8 mouse cellular contexts compared by ENCODE assay signal in genomic region chr1:86472197-86472952, GRCm38 (mm10). TPM values are rescaled to one million over a fixed set of nuclear protein-coding genes. Genes with fewer than 3 reads are reported as not detected.
DNase-seq lines count a peak whose midpoint lies in the region; ATAC-seq and TF ChIP-seq lines count a peak whose summit lies in the region.

No protein-coding gene starts in this region.

- no peaks in the 10 kb centered on the region for H3K27me3 ChIP-seq in E14TG2a.4 (ENCODE audit: insufficient read depth, low read length)
- H3K27me3 ChIP-seq in embryonic facial prominence, embryonic 15.5 days, result no peaks in the 10 kb centered on the region
- H3K27me3 ChIP-seq in heart, embryonic 12.5 days (replicated peaks), result no peaks in the 10 kb centered on the region
- H3K27me3 ChIP-seq in kidney, embryonic 15.5 days, result no peaks in the 10 kb centered on the region

- H3K4me1 ChIP-seq in E14TG2a.4 (replicated peaks; ENCODE audit: low read depth, low read length), result peaks cover 71% of the 10 kb centered on the region
- H3K4me1 ChIP-seq in embryonic facial prominence, embryonic 15.5 days, result peaks cover 23% of the 10 kb centered on the region
- peaks cover 23% of the 10 kb centered on the region for H3K4me1 ChIP-seq in heart, embryonic 12.5 days (replicated peaks)
- H3K4me1 ChIP-seq in kidney, embryonic 15.5 days, result peaks cover 40% of the 10 kb centered on the region

- no peak for TF ChIP-seq CTCF in E14TG2a.4 (conservative IDR thresholded peaks at IDR 0.05; ENCODE audit: low read length)

- DNase-seq in adrenal gland, postnatal 25 days, result peak; percentile 78
- peak; percentile 85 for DNase-seq in lung, postnatal 14 days
- peak; percentile 59 for DNase-seq in retina, postnatal 1 day
- DNase-seq in layer of hippocampus, adult 9-11 months, result no peak

- no peaks in the 10 kb centered on the region for H3K36me3 ChIP-seq in E14TG2a.4 (ENCODE audit: insufficient read depth, low read length)
- no peaks in the 10 kb centered on the region for H3K36me3 ChIP-seq in embryonic facial prominence, embryonic 15.5 days
- no peaks in the 10 kb centered on the region for H3K36me3 ChIP-seq in heart, embryonic 12.5 days
- H3K36me3 ChIP-seq in kidney, embryonic 15.5 days, result no peaks in the 10 kb centered on the region

- peak overlapping the region; percentile 79 for H3K4me3 ChIP-seq in E14TG2a.4 (replicated peaks; ENCODE audit: low read length)
- peak overlapping the region; percentile 3 for H3K4me3 ChIP-seq in embryonic facial prominence, embryonic 15.5 days (replicated peaks)
- H3K4me3 ChIP-seq in heart, embryonic 12.5 days, result peak overlapping the region; percentile 21; the same call in 1 of the 2 replicates
- no peak overlapping the region for H3K4me3 ChIP-seq in kidney, embryonic 15.5 days (replicated peaks)

- no peaks in the 10 kb centered on the region for H3K9me3 ChIP-seq in E14TG2a.4 (ENCODE audit: low read length)
- H3K9me3 ChIP-seq in embryonic facial prominence, embryonic 15.5 days (replicated peaks), result no peaks in the 10 kb centered on the region
- no peaks in the 10 kb centered on the region for H3K9me3 ChIP-seq in heart, embryonic 12.5 days (replicated peaks)
- no peaks in the 10 kb centered on the region; the same call in 1 of the 2 replicates for H3K9me3 ChIP-seq in kidney, embryonic 15.5 days (replicated peaks)

- WGBS in embryonic facial prominence, embryonic 15.5 days, result 4% methylated on average over 31 of the region's 31 CpGs
- 5% methylated on average over 31 of the region's 31 CpGs for WGBS in heart, embryonic 12.5 days
- WGBS in kidney, embryonic 15.5 days, result 6% methylated on average over 31 of the region's 31 CpGs

- H3K27ac ChIP-seq in embryonic facial prominence, embryonic 15.5 days (replicated peaks), result peak overlapping the region; percentile 95
- peak overlapping the region; percentile 99 for H3K27ac ChIP-seq in heart, embryonic 12.5 days (ENCODE audit: poor library complexity, severe bottlenecking)
- H3K27ac ChIP-seq in kidney, embryonic 15.5 days, result peak overlapping the region; percentile 95

- 0 out of 2 replicates have a peak overlapping the region, but pooled peaks have one; percentile 18 for H3K9ac ChIP-seq in embryonic facial prominence, embryonic 15.5 days
- H3K9ac ChIP-seq in heart, embryonic 12.5 days, result peak overlapping the region; percentile 56
- H3K9ac ChIP-seq in kidney, embryonic 15.5 days, result peak overlapping the region; percentile 29

- ATAC-seq in embryonic facial prominence, embryonic 15.5 days (ENCODE audit: insufficient number of reproducible peaks, low FRiP score, low TSS enrichment, low read depth), result peak; percentile 84
- ATAC-seq in heart, embryonic 12.5 days (ENCODE audit: insufficient number of reproducible peaks, low FRiP score), result peak; percentile 85
- ATAC-seq in kidney, embryonic 15.5 days (replicated peaks; ENCODE audit: low FRiP score), result peak; percentile 86

- H3K4me2 ChIP-seq in embryonic facial prominence, embryonic 15.5 days (replicated peaks), result peak overlapping the region; percentile 47
- H3K4me2 ChIP-seq in heart, embryonic 12.5 days, result peak overlapping the region; percentile 59
- peak overlapping the region; percentile 40 for H3K4me2 ChIP-seq in kidney, embryonic 15.5 days

RNA-seq across cellular contexts. Expression of gene Tex44, which starts 46.2 kb away (rescaled TPM):
- total RNA-seq in adrenal gland, postnatal 25 days (2021), result not detected in 2 replicates
- not detected in 2 replicates for polyA plus RNA-seq in embryonic facial prominence, embryonic 15.5 days (2015; fragmentation: Nextera tagmentation; extraction: Ambion mirVana)
- polyA plus RNA-seq in heart, embryonic 12.5 days (2016; fragmentation: Nextera tagmentation; extraction: Ambion mirVana), result not detected in 2 replicates
- polyA plus RNA-seq in kidney, embryonic 15.5 days (2015; fragmentation: Nextera tagmentation; extraction: Ambion mirVana), result not detected in 2 replicates

RNA-seq across cellular contexts. Expression of gene Nmur1, which starts 46.3 kb away (rescaled TPM):
- not detected in 2 replicates for total RNA-seq in adrenal gland, postnatal 25 days (2021)
- polyA plus RNA-seq in embryonic facial prominence, embryonic 15.5 days (2015; fragmentation: Nextera tagmentation; extraction: Ambion mirVana), result not detected in 2 replicates
- not detected in 2 replicates for polyA plus RNA-seq in heart, embryonic 12.5 days (2016; fragmentation: Nextera tagmentation; extraction: Ambion mirVana)
- polyA plus RNA-seq in kidney, embryonic 15.5 days (2015; fragmentation: Nextera tagmentation; extraction: Ambion mirVana), result 0.13 TPM in 1 of 2 replicates, not detected in the other

RNA-seq across cellular contexts. Expression of gene Ptma, which starts 54.2 kb away (rescaled TPM):
- 556 and 574 TPM in 2 replicates for total RNA-seq in adrenal gland, postnatal 25 days (2021)
- polyA plus RNA-seq in embryonic facial prominence, embryonic 15.5 days (2015; fragmentation: Nextera tagmentation; extraction: Ambion mirVana), result 1,945 and 2,079 TPM in 2 replicates
- 1,057 and 1,113 TPM in 2 replicates for polyA plus RNA-seq in heart, embryonic 12.5 days (2016; fragmentation: Nextera tagmentation; extraction: Ambion mirVana)
- polyA plus RNA-seq in kidney, embryonic 15.5 days (2015; fragmentation: Nextera tagmentation; extraction: Ambion mirVana), result 2,949 and 3,271 TPM in 2 replicates
